Mouse (Mus musculus) embryonic facial prominence, embryonic 11.5 days (tissue): ENCODE measurements around the gene Plekhm3. TPM values are rescaled to one million over a fixed set of nuclear protein-coding genes. Genes with fewer than 3 reads are reported as not detected.

Source experiments
- ATAC-seq: fragments of 200-750 bp; cut with Nextera tagmentation; replicated peaks from 2 replicates; pipeline ENCODE4 v1.8.0; 2017; ENCODE audit warnings: low read depth; ENCODE audit not compliant: insufficient number of reproducible peaks, low FRiP score, low TSS enrichment
- DNase-seq: peaks from one replicate; pipeline ENCODE4 v3.0.0-alpha.2; 2015; ENCODE audit warnings: low spot score
- H3K27ac ChIP-seq: fragments of 300-500 bp; sonication (generic); replicated peaks from 2 replicates; pipeline ENCODE4 v1.5.1; 2014; ENCODE audit warnings: mild to moderate bottlenecking, low read depth, low read length, control low read depth
- H3K27me3 ChIP-seq: fragments of 300-500 bp; sonication (generic); 2 replicates; pipeline ENCODE4 v1.6.1; 2014; ENCODE audit warnings: mild to moderate bottlenecking, low read length, moderate library complexity, mixed read lengths; ENCODE audit not compliant: control insufficient read depth, insufficient read depth
- H3K36me3 ChIP-seq: fragments of 300-500 bp; sonication (generic); replicated peaks from 2 replicates; pipeline ENCODE4 v1.6.1; 2014; ENCODE audit warnings: low read depth, mild to moderate bottlenecking, low read length, moderate library complexity, mixed read lengths; ENCODE audit not compliant: control insufficient read depth, insufficient read depth
- H3K4me1 ChIP-seq: fragments of 300-500 bp; sonication (generic); 2 replicates; pipeline ENCODE4 v1.6.1; 2014; ENCODE audit warnings: low read length, mixed read lengths; ENCODE audit not compliant: control insufficient read depth, insufficient read depth
- H3K4me2 ChIP-seq: fragments of 300-500 bp; sonication (generic); 2 replicates; pipeline ENCODE4 v1.6.1; 2014; ENCODE audit warnings: low read depth, mild to moderate bottlenecking, control low read depth, low read length, moderate library complexity
- H3K4me3 ChIP-seq: fragments of 300-500 bp; sonication (generic); 2 replicates; pipeline ENCODE4 v1.5.1; 2014; ENCODE audit warnings: low read depth, low read length, control low read depth
- H3K9ac ChIP-seq: fragments of 300-500 bp; sonication (generic); replicated peaks from 2 replicates; pipeline ENCODE4 v1.6.1; 2014; ENCODE audit warnings: mild to moderate bottlenecking, control low read depth, low read length
- H3K9me3 ChIP-seq: fragments of 300-500 bp; sonication (generic); replicated peaks from 2 replicates; pipeline ENCODE4 v1.6.1; 2016; ENCODE audit warnings: mild to moderate bottlenecking, low read length, inconsistent platforms, mixed read lengths; ENCODE audit not compliant: control insufficient read depth
- WGBS: fragments of 180-500 bp; shearing (Covaris S2); extraction: QIAGEN DNeasy Blood & Tissue Kit; methylation state at CpG from one replicate; pipeline ENCODE4 v1.1.7; 2014; 5-methylcytosine and 5-hydroxymethylcytosine counted together
- polyA plus RNA-seq: library from polyadenylated mRNA; unstranded; fragments of >200 nt; fragmentation: Nextera tagmentation; extraction: Ambion mirVana; gene quantifications from 2 replicates; pipeline ENCODE4 v1.2.1, GENCODE M21; 2014

Plekhm3 gene
- polyA plus RNA-seq, 1 experiment from 2014 or later = 6.0 TPM

- ATAC-seq (no peak; the same call in 1 of the 2 replicates), DNase-seq (no peak)
- no peak overlapping the region for H3K9ac ChIP-seq
- H3K27ac ChIP-seq = no peak overlapping the region
- no peak overlapping the region for H3K4me2 ChIP-seq
- 71% methylated on average over 8 of the region's 8 CpGs for WGBS
- no peaks in the 10 kb centered on the region for H3K36me3 ChIP-seq
- H3K27me3 ChIP-seq = no peaks in the 10 kb centered on the region
- no peaks in the 10 kb centered on the region for H3K9me3 ChIP-seq
- no peak overlapping the region for H3K4me3 ChIP-seq
- H3K4me1 ChIP-seq = no peaks in the 10 kb centered on the region; the same call in 1 of the 2 replicates
Measured at GRCm38 (mm10) chr1:64795284-64796040, 161.2 kb downstream of the Plekhm3 start.

DNA sequence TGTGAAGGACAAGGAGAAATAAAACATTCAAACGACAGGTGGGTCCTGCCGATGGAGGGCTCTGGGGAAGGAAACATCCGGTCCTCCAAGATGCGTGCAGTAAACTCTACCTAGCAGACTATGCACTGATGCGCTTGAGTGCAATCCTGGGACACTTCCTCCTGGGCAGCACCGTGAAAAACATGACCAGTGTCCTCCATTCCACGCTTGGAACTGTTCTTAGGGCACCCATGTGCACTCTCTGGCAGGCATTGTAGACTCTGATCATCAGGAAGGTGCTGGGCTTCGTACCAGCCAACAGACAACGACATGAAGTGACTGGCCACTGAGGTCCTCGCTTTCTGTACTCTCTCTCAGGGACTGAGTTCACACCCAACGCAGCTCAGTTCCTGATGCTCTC lies 162.5 kb downstream of the Plekhm3 start:
- Histone ChIP-seq H3K4me1 (no peaks in the 10 kb centered on the region; the same call in 1 of the 2 replicates), H3K4me3 (no peak overlapping the region), H3K9ac (no peak overlapping the region), H3K4me2 (no peak overlapping the region), H3K27me3 (no peaks in the 10 kb centered on the region), H3K9me3 (no peaks in the 10 kb centered on the region), H3K36me3 (no peaks in the 10 kb centered on the region), H3K27ac (no peak overlapping the region)
- ATAC-seq = no peak
- no peak for DNase-seq
- WGBS = 91% methylated on average over 11 of the region's 11 CpGs

GRCm38 (mm10) chr1:64793234-64793530 lies 163.4 kb downstream of the Plekhm3 start:
- no peak overlapping the region for H3K4me3 ChIP-seq
- H3K4me2 ChIP-seq = no peak overlapping the region
- H3K27ac ChIP-seq = no peak overlapping the region
- H3K9me3 ChIP-seq = no peaks in the 10 kb centered on the region
- ATAC-seq = no peak
- H3K4me1 ChIP-seq = no peaks in the 10 kb centered on the region; the same call in 1 of the 2 replicates
- no peaks in the 10 kb centered on the region for H3K27me3 ChIP-seq
- DNase-seq = no peak
- no peaks in the 10 kb centered on the region for H3K36me3 ChIP-seq
- 85% methylated on average over 4 of the region's 4 CpGs for WGBS
- H3K9ac ChIP-seq = no peak overlapping the region

- DNase-seq (no peak), ATAC-seq (no peak)
- no peaks in the 10 kb centered on the region for H3K9me3 ChIP-seq
- no peaks in the 10 kb centered on the region; the same call in 1 of the 2 replicates for H3K4me1 ChIP-seq
- 66% methylated on average over 11 of the region's 11 CpGs for WGBS
- no peak overlapping the region for H3K9ac ChIP-seq
- H3K4me3 ChIP-seq = no peak overlapping the region
- H3K36me3 ChIP-seq = no peaks in the 10 kb centered on the region
- no peak overlapping the region for H3K4me2 ChIP-seq
- H3K27me3 ChIP-seq = no peaks in the 10 kb centered on the region
- no peak overlapping the region for H3K27ac ChIP-seq
Measured at GRCm38 (mm10) chr1:64792521-64793233, 163.9 kb downstream of the Plekhm3 start.

DNA sequence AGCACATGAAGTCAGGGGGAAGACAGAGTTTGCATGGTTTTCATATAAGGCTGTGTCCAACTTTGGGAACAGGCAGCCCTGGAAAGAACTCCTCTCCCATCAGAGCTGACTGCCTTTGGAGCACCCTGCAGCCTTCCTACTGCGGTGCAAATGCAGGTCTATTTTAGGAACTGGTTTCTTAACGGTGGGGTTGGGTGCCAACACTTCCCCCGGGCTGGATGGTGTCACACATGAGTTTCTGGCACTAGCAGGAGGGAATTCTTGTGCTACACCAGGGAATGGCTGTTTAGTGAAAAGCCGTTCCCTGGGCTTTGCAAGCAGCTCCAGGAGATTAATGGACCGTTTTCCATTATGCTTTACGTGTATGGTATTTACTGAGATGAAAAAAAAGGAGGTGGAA lies 164.8 kb downstream of the Plekhm3 start:
- no peaks in the 10 kb centered on the region for H3K9me3 ChIP-seq
- H3K9ac ChIP-seq = no peak overlapping the region
- 0 out of 2 replicates have a peak overlapping the region, but pooled peaks have one; percentile 17 for H3K27ac ChIP-seq
- no peaks in the 10 kb centered on the region; the same call in 1 of the 2 replicates for H3K4me1 ChIP-seq
- no peaks in the 10 kb centered on the region for H3K27me3 ChIP-seq
- DNase-seq = no peak
- no peak overlapping the region for H3K4me3 ChIP-seq
- 53% methylated on average over 6 of the region's 6 CpGs for WGBS
- H3K36me3 ChIP-seq = no peaks in the 10 kb centered on the region
- ATAC-seq = no peak
- no peak overlapping the region for H3K4me2 ChIP-seq

DNA sequence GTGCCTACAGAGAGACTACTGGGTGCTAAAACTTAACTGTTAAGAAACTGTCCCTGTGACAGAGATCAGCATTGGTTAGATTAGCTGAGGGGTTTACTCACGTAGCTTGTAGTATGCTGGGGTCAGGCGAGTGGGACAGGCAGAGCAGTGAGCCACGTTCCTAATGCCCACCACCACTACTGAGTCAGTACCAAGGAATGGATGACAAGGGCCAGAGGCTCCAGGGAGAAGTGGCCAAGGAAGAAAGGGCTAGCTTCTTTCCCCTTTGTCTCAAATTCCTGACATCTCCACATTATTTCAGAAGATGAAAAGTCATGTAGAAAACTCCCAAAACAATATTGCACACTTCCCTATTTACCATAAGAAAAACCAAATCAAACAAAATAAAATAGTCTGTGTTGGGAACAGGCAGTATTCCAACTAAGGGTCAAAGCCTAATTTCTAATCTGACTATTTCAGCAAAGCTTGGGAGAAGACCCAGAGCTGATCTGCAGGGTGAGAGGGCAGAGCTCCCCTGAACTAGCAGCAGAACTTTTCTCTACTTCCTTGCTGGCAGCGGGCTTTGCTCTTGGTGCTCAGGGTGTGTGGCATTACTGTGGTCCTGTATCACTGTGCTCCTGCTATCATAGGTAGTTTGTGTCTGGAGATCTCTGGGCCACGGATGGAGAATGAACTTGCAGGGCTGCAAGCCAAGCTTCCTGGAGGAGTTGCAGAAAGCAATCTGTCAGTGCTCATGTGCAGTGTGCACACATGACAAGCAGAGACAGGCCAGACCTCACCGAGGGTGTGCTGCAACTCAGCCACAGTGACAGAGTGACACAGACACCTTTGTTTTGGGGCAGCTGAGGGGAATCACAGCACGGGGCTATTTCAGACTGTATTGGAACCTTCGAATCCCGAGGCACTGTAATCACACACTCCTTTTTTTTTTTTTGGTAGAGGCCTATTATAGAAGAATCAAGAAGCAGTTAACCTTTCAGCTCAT lies 165.5 kb downstream of the Plekhm3 start:
- Histone ChIP-seq H3K36me3 (no peaks in the 10 kb centered on the region), H3K9me3 (no peaks in the 10 kb centered on the region), H3K9ac (no peak overlapping the region), H3K4me1 (no peaks in the 10 kb centered on the region; the same call in 1 of the 2 replicates), H3K27ac (no peak overlapping the region), H3K27me3 (no peaks in the 10 kb centered on the region), H3K4me3 (no peak overlapping the region), H3K4me2 (no peak overlapping the region)
- WGBS = 50% methylated on average over 9 of the region's 9 CpGs
- no peak for ATAC-seq
- no peak for DNase-seq

- Histone ChIP-seq H3K4me3 (no peak overlapping the region), H3K4me1 (no peaks in the 10 kb centered on the region; the same call in 1 of the 2 replicates), H3K27me3 (no peaks in the 10 kb centered on the region), H3K36me3 (no peaks in the 10 kb centered on the region), H3K9ac (no peak overlapping the region), H3K4me2 (no peak overlapping the region), H3K27ac (no peak overlapping the region), H3K9me3 (no peaks in the 10 kb centered on the region)
- WGBS = 71% methylated on average over 6 of the region's 6 CpGs
- ATAC-seq (no peak), DNase-seq (no peak)
Measured at GRCm38 (mm10) chr1:64787701-64788515, 168.7 kb downstream of the Plekhm3 start.
